Mouse (Mus musculus) intestine, embryonic 16.5 days (tissue): ENCODE results near the gene Gpr141. TPM values are rescaled to one million over a fixed set of nuclear protein-coding genes. Genes with fewer than 3 reads are reported as not detected.

ENCODE experiments used
- polyA plus RNA-seq: library from polyadenylated mRNA; unstranded; fragments of >200 nt; fragmentation: Nextera tagmentation; extraction: Ambion mirVana; gene quantifications from 2 replicates; pipeline ENCODE4 v1.2.1, GENCODE M21; 2015

Gpr141 gene
- polyA plus RNA-seq, 1 experiment from 2014 or later = 0.86 TPM

Other genes starting within 250 kb of the Gpr141 start
- gene Epdr1, start 204.3 kb downstream of the Gpr141 start, polyA plus RNA-seq = 14.0 and 15.0 TPM in 2 replicates
- gene Sfrp4, start 201.2 kb downstream of the Gpr141 start, polyA plus RNA-seq = 0.34 and 0.40 TPM in 2 replicates
- not detected in 2 replicates for gene Nme8, start 126.5 kb downstream of the Gpr141 start, polyA plus RNA-seq